Mouse (Mus musculus) limb, embryonic 12.5 days (tissue): ENCODE measurements at regions not wholly inside any gene's neighbourhood (a gene's known extent, or its start where the extent isn't known, plus 50 kb on each side); places are given as distances from the start of the nearest gene placed in this dataset.
A peak's percentile ranks its signal among the peaks of the same experiment; 100 is the strongest.

Experiments
- ATAC-seq: fragments of 200-750 bp; cut with Nextera tagmentation; 2 replicates; pipeline ENCODE4 v1.8.0; 2017; ENCODE audit warnings: low read depth, moderate TSS enrichment; ENCODE audit not compliant: insufficient number of reproducible peaks, insufficient read depth, low FRiP score, low TSS enrichment
- H3K27ac ChIP-seq: fragments of 300-500 bp; sonication (generic); 2 replicates; pipeline ENCODE4 v1.5.1; 2016; ENCODE audit warnings: mild to moderate bottlenecking, moderate library complexity
- H3K27me3 ChIP-seq: fragments of 300-500 bp; sonication (generic); 2 replicates; pipeline ENCODE4 v1.6.1; 2016; ENCODE audit warnings: mild to moderate bottlenecking, moderate library complexity
- H3K36me3 ChIP-seq: fragments of 300-500 bp; sonication (generic); 2 replicates; pipeline ENCODE4 v1.6.1; 2016; ENCODE audit warnings: mild to moderate bottlenecking, moderate library complexity
- H3K4me1 ChIP-seq: fragments of 300-500 bp; sonication (generic); replicated peaks from 2 replicates; pipeline ENCODE4 v1.6.1; 2016
- H3K4me2 ChIP-seq: fragments of 300-500 bp; sonication (generic); 2 replicates; pipeline ENCODE4 v1.6.1; 2016; ENCODE audit warnings: mild to moderate bottlenecking, moderate library complexity
- H3K4me3 ChIP-seq: fragments of 300-500 bp; sonication (generic); replicated peaks from 2 replicates; pipeline ENCODE4 v1.5.1; 2016; ENCODE audit warnings: mild to moderate bottlenecking
- H3K9ac ChIP-seq: fragments of 300-500 bp; sonication (generic); replicated peaks from 2 replicates; pipeline ENCODE4 v1.6.1; 2016; ENCODE audit warnings: mild to moderate bottlenecking, moderate library complexity
- H3K9me3 ChIP-seq: fragments of 300-500 bp; sonication (generic); 2 replicates; pipeline ENCODE4 v1.6.1; 2016; ENCODE audit warnings: mild to moderate bottlenecking, moderate library complexity
- WGBS: fragments of 180-500 bp; shearing (Covaris S2); methylation state at CpG from one replicate; pipeline ENCODE4 v1.1.7; 2016; 5-methylcytosine and 5-hydroxymethylcytosine counted together

GRCm38 (mm10) chr1:73797858-73798257 lies 326.4 kb downstream of the Tns1 start:
- 72% methylated on average over 2 of the region's 2 CpGs for WGBS
- H3K4me1 ChIP-seq = 0 out of 2 replicates have a peak, but pooled peaks cover 4% of the 10 kb centered on the region
- no peak overlapping the region for H3K4me3 ChIP-seq
- no peaks in the 10 kb centered on the region for H3K27me3 ChIP-seq
- peak overlapping the region; percentile 73 for H3K27ac ChIP-seq
- H3K9ac ChIP-seq = no peak overlapping the region
- ATAC-seq = no peak; the same call in 1 of the 2 replicates
- no peaks in the 10 kb centered on the region for H3K36me3 ChIP-seq
- H3K4me2 ChIP-seq = no peak overlapping the region
- H3K9me3 ChIP-seq = 0 out of 2 replicates have a peak, but pooled peaks cover 4% of the 10 kb centered on the region

GRCm38 (mm10) chr1:73797413-73797812 lies 326.8 kb downstream of the Tns1 start:
- H3K4me3 ChIP-seq = no peak overlapping the region
- no peak overlapping the region for H3K9ac ChIP-seq
- H3K4me1 ChIP-seq = 0 out of 2 replicates have a peak, but pooled peaks cover 4% of the 10 kb centered on the region
- peak overlapping the region; percentile 73 for H3K27ac ChIP-seq
- 0 out of 2 replicates have a peak, but pooled peaks cover 4% of the 10 kb centered on the region for H3K9me3 ChIP-seq
- no peak for ATAC-seq
- no peaks in the 10 kb centered on the region for H3K36me3 ChIP-seq
- H3K4me2 ChIP-seq = no peak overlapping the region
- 88% methylated on average over 2 of the region's 2 CpGs for WGBS
- no peaks in the 10 kb centered on the region for H3K27me3 ChIP-seq

GRCm38 (mm10) chr1:73793871-73794270 lies 330.4 kb downstream of the Tns1 start:
- H3K27me3 ChIP-seq = no peaks in the 10 kb centered on the region
- H3K4me3 ChIP-seq = no peak overlapping the region
- H3K4me2 ChIP-seq = no peak overlapping the region
- no peaks in the 10 kb centered on the region for H3K36me3 ChIP-seq
- no peaks in the 10 kb centered on the region for H3K9me3 ChIP-seq
- no peak overlapping the region for H3K9ac ChIP-seq
- 0 out of 2 replicates have a peak, but pooled peaks cover 4% of the 10 kb centered on the region for H3K4me1 ChIP-seq
- no peak overlapping the region for H3K27ac ChIP-seq
- ATAC-seq = no peak
- 76% methylated on average over 4 of the region's 4 CpGs for WGBS

GRCm38 (mm10) chr1:73793256-73793655 lies 331.0 kb downstream of the Tns1 start:
- 0 out of 2 replicates have a peak, but pooled peaks cover 4% of the 10 kb centered on the region for H3K4me1 ChIP-seq
- H3K9me3 ChIP-seq = no peaks in the 10 kb centered on the region
- H3K36me3 ChIP-seq = no peaks in the 10 kb centered on the region
- 83% methylated on average over 3 of the region's 3 CpGs for WGBS
- H3K27me3 ChIP-seq = no peaks in the 10 kb centered on the region
- H3K9ac ChIP-seq = no peak overlapping the region
- ATAC-seq = no peak
- no peak overlapping the region for H3K4me3 ChIP-seq
- H3K4me2 ChIP-seq = no peak overlapping the region
- H3K27ac ChIP-seq = no peak overlapping the region

- H3K9ac ChIP-seq = no peak overlapping the region
- WGBS = 88% methylated on average over 5 of the region's 5 CpGs
- H3K4me2 ChIP-seq = no peak overlapping the region
Observed at GRCm38 (mm10) chr1:73792311-73792710, 331.9 kb downstream of the Tns1 start.

GRCm38 (mm10) chr1:73787666-73788065 lies 336.6 kb downstream of the Tns1 start:
- Histone ChIP-seq H3K9ac (no peak overlapping the region), H3K9me3 (no peaks in the 10 kb centered on the region), H3K27me3 (no peaks in the 10 kb centered on the region), H3K4me1 (no peaks in the 10 kb centered on the region), H3K4me3 (no peak overlapping the region), H3K27ac (no peak overlapping the region), H3K4me2 (no peak overlapping the region), H3K36me3 (no peaks in the 10 kb centered on the region)
- no peak for ATAC-seq
- 68% methylated on average over 2 of the region's 2 CpGs for WGBS

More at GRCm38 (mm10) chr1:73792311-73792710, 331.9 kb downstream of the Tns1 start:
- Histone ChIP-seq H3K36me3 (no peaks in the 10 kb centered on the region), H3K4me3 (no peak overlapping the region), H3K4me1 (no peaks in the 10 kb centered on the region), H3K9me3 (no peaks in the 10 kb centered on the region), H3K27me3 (no peaks in the 10 kb centered on the region), H3K27ac (no peak overlapping the region)
- ATAC-seq = no peak

GRCm38 (mm10) chr1:73787224-73787623 lies 337.0 kb downstream of the Tns1 start:
- H3K27ac ChIP-seq = no peak overlapping the region
- no peak overlapping the region for H3K9ac ChIP-seq
- ATAC-seq = no peak
- WGBS = 86% methylated on average over 7 of the region's 7 CpGs
- no peak overlapping the region for H3K4me2 ChIP-seq
- no peak overlapping the region for H3K4me3 ChIP-seq
- H3K27me3 ChIP-seq = no peaks in the 10 kb centered on the region
- no peaks in the 10 kb centered on the region for H3K4me1 ChIP-seq
- H3K9me3 ChIP-seq = no peaks in the 10 kb centered on the region
- H3K36me3 ChIP-seq = no peaks in the 10 kb centered on the region

GRCm38 (mm10) chr1:73783303-73783702 lies 340.9 kb downstream of the Tns1 start:
- no peaks in the 10 kb centered on the region for H3K4me1 ChIP-seq
- H3K27me3 ChIP-seq = no peaks in the 10 kb centered on the region
- no peak overlapping the region for H3K4me3 ChIP-seq
- 83% methylated on average over 2 of the region's 2 CpGs for WGBS
- H3K9me3 ChIP-seq = no peaks in the 10 kb centered on the region
- no peak overlapping the region for H3K9ac ChIP-seq
- ATAC-seq = no peak
- no peaks in the 10 kb centered on the region for H3K36me3 ChIP-seq
- H3K27ac ChIP-seq = no peak overlapping the region
- H3K4me2 ChIP-seq = no peak overlapping the region

- ATAC-seq = no peak
- Histone ChIP-seq H3K9ac (no peak overlapping the region), H3K9me3 (no peaks in the 10 kb centered on the region), H3K4me3 (no peak overlapping the region), H3K36me3 (no peaks in the 10 kb centered on the region), H3K27me3 (no peaks in the 10 kb centered on the region), H3K4me2 (no peak overlapping the region), H3K4me1 (no peaks in the 10 kb centered on the region), H3K27ac (no peak overlapping the region)
- 84% methylated on average over 2 of the region's 2 CpGs for WGBS
Observed at GRCm38 (mm10) chr1:73782871-73783270, 341.4 kb downstream of the Tns1 start.

GRCm38 (mm10) chr1:73771773-73772172 lies 352.5 kb downstream of the Tns1 start:
- H3K4me3 ChIP-seq = no peak overlapping the region
- no peaks in the 10 kb centered on the region for H3K27me3 ChIP-seq
- H3K9ac ChIP-seq = no peak overlapping the region
- no peak overlapping the region for H3K27ac ChIP-seq
- ATAC-seq = peak; percentile 37; the same call in 1 of the 2 replicates
- 46% methylated on average over 5 of the region's 5 CpGs for WGBS
- H3K4me1 ChIP-seq = no peaks in the 10 kb centered on the region
- H3K36me3 ChIP-seq = no peaks in the 10 kb centered on the region
- H3K9me3 ChIP-seq = no peaks in the 10 kb centered on the region
- H3K4me2 ChIP-seq = no peak overlapping the region

- Histone ChIP-seq H3K4me1 (no peaks in the 10 kb centered on the region), H3K9ac (no peak overlapping the region), H3K27me3 (no peaks in the 10 kb centered on the region), H3K36me3 (no peaks in the 10 kb centered on the region), H3K4me2 (no peak overlapping the region), H3K9me3 (no peaks in the 10 kb centered on the region), H3K4me3 (no peak overlapping the region), H3K27ac (no peak overlapping the region)
- no peak for ATAC-seq
- WGBS = 92% methylated on average over 5 of the region's 5 CpGs
Observed at GRCm38 (mm10) chr1:73770631-73771030, 353.6 kb downstream of the Tns1 start.

GRCm38 (mm10) chr1:73764611-73765333 lies 359.5 kb downstream of the Tns1 start:
- ATAC-seq = peak; percentile 59; the same call in 1 of the 2 replicates
- H3K36me3 ChIP-seq = no peaks in the 10 kb centered on the region
- H3K4me1 ChIP-seq = peaks cover 5% of the 10 kb centered on the region; the same call in 1 of the 2 replicates
- no peaks in the 10 kb centered on the region for H3K9me3 ChIP-seq
- H3K4me2 ChIP-seq = no peak overlapping the region
- H3K27ac ChIP-seq = no peak overlapping the region
- WGBS = 28% methylated on average over 5 of the region's 5 CpGs
- H3K9ac ChIP-seq = no peak overlapping the region
- H3K4me3 ChIP-seq = no peak overlapping the region
- no peaks in the 10 kb centered on the region for H3K27me3 ChIP-seq
